Mouse (Mus musculus): ENCODE data around the gene Klk1b4.

DNA sequence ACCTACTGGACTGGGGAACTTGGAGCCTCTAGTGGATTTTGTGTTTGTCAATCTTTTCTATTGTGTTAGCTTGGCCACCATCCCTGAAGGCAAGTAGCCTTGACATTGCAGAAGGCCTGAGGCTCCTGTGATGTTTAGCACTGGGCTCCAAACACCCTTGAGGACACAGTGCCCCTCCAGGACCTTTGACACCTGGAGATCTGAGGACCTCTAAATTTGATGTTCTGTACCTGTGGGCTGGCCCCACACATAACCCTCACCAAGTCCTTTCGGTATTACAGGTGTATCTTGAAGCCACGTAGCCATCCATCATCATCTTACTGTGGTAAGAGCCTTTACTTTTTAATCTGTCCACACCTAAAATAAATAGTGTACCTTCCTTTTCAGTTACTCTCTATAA lies 40.7 kb downstream of the Klk1b4 start:
- no peak for TF ChIP-seq POLR2A (IDR thresholded peaks at IDR 0.05; ENCODE audit: borderline replicate concordance, control insufficient read depth, low read depth, low read length)
- no peak for TF ChIP-seq CTCF (IDR thresholded peaks at IDR 0.05; ENCODE audit: control insufficient read depth, insufficient read depth, low read length)

Data from bone marrow, adult 2 months (tissue).